Mouse (Mus musculus): ENCODE results near the gene Mettl17. TPM values are rescaled to one million over a fixed set of nuclear protein-coding genes. Genes with fewer than 3 reads are reported as not detected.

Mettl17 gene
- total RNA-seq, 2 experiments from 2014 or later, result 9.5 to 33.9 TPM

- peak; percentile 52 for ATAC-seq (replicated peaks; ENCODE audit: low FRiP score, low TSS enrichment, poor library complexity, severe bottlenecking)
These were observed 9.2 kb downstream of the Mettl17 start for GRCm38 (mm10) chr14:51893809-51894208.

GRCm38 (mm10) chr14:51895071-51895470 lies 10.4 kb downstream of the Mettl17 start:
- ATAC-seq (replicated peaks; ENCODE audit: low FRiP score, low TSS enrichment, poor library complexity, severe bottlenecking), result no peak

- ATAC-seq (replicated peaks; ENCODE audit: low FRiP score, low TSS enrichment, poor library complexity, severe bottlenecking), result no peak; the same call in 1 of the 2 replicates
These were observed 11.4 kb downstream of the Mettl17 start for GRCm38 (mm10) chr14:51896019-51896418.

GRCm38 (mm10) chr14:51896539-51897170 lies 12.0 kb downstream of the Mettl17 start:
- no peak for ATAC-seq (replicated peaks; ENCODE audit: low FRiP score, low TSS enrichment, poor library complexity, severe bottlenecking)

GRCm38 (mm10) chr14:51899351-51899750 lies 14.7 kb downstream of the Mettl17 start:
- ATAC-seq (replicated peaks; ENCODE audit: low FRiP score, low TSS enrichment, poor library complexity, severe bottlenecking), result no peak

- ATAC-seq (replicated peaks; ENCODE audit: low FRiP score, low TSS enrichment, poor library complexity, severe bottlenecking), result peak; percentile 54; the same call in 1 of the 2 replicates
These were observed 18.4 kb downstream of the Mettl17 start for GRCm38 (mm10) chr14:51902806-51903710.

GRCm38 (mm10) chr14:51903782-51904181 lies 19.1 kb downstream of the Mettl17 start:
- ATAC-seq (replicated peaks; ENCODE audit: low FRiP score, low TSS enrichment, poor library complexity, severe bottlenecking), result no peak

- ATAC-seq (replicated peaks; ENCODE audit: low FRiP score, low TSS enrichment, poor library complexity, severe bottlenecking), result no peak
These were observed 20.1 kb downstream of the Mettl17 start for GRCm38 (mm10) chr14:51904706-51905105.

GRCm38 (mm10) chr14:51906102-51906501 lies 21.5 kb downstream of the Mettl17 start:
- ATAC-seq (replicated peaks; ENCODE audit: low FRiP score, low TSS enrichment, poor library complexity, severe bottlenecking), result peak; percentile 75

GRCm38 (mm10) chr14:51911301-51911700 lies 26.7 kb downstream of the Mettl17 start:
- ATAC-seq (replicated peaks; ENCODE audit: low FRiP score, low TSS enrichment, poor library complexity, severe bottlenecking), result no peak

- ATAC-seq (replicated peaks; ENCODE audit: low FRiP score, low TSS enrichment, poor library complexity, severe bottlenecking), result no peak
These were observed 27.9 kb downstream of the Mettl17 start for GRCm38 (mm10) chr14:51912391-51913061.

GRCm38 (mm10) chr14:51913062-51913959 lies 28.7 kb downstream of the Mettl17 start:
- ATAC-seq (replicated peaks; ENCODE audit: low FRiP score, low TSS enrichment, poor library complexity, severe bottlenecking), result peak; percentile 78

- no peak for ATAC-seq (replicated peaks; ENCODE audit: low FRiP score, low TSS enrichment, poor library complexity, severe bottlenecking)
These were observed 29.5 kb downstream of the Mettl17 start, which contains the start of gene Ndrg2 for GRCm38 (mm10) chr14:51913960-51914762. TSS of gene Ndrg2 (minus strand) at chr14:51914158.

GRCm38 (mm10) chr14:51915030-51915429 lies 30.4 kb downstream of the Mettl17 start:
- ATAC-seq (replicated peaks; ENCODE audit: low FRiP score, low TSS enrichment, poor library complexity, severe bottlenecking), result no peak

- ATAC-seq (replicated peaks; ENCODE audit: low FRiP score, low TSS enrichment, poor library complexity, severe bottlenecking), result no peak
These were observed 31.9 kb downstream of the Mettl17 start for GRCm38 (mm10) chr14:51916539-51916938.

GRCm38 (mm10) chr14:51918125-51918524 lies 33.5 kb downstream of the Mettl17 start, which contains the start of gene Tppp2:
TSS of gene Tppp2 (plus strand) at chr14:51918425.
- ATAC-seq (replicated peaks; ENCODE audit: low FRiP score, low TSS enrichment, poor library complexity, severe bottlenecking), result no peak

GRCm38 (mm10) chr14:51918966-51919365 lies 34.3 kb downstream of the Mettl17 start:
- ATAC-seq (replicated peaks; ENCODE audit: low FRiP score, low TSS enrichment, poor library complexity, severe bottlenecking), result no peak
